Mouse (Mus musculus) CH12.LX (cell line): ENCODE data around the gene Cep104.

Experiments
- BHLHE40 ChIP-seq: IDR thresholded peaks from 2 replicates; pipeline ENCODE4 v1.6.1; 2011; ENCODE audit warnings: mild to moderate bottlenecking, low read depth, low read length, improper control_type of control experiment
- CHD2 ChIP-seq: IDR thresholded peaks from 2 replicates; pipeline ENCODE4 v1.6.1; 2011; ENCODE audit warnings: low read length, improper control_type of control experiment
- CTCF ChIP-seq, 2 experiments: IDR thresholded peaks in 1 of 2; conservative IDR thresholded peaks in 1 of 2; 2 replicates each; pipeline ENCODE4 v1.5.1; 2011 to 2012; ENCODE audit warnings: low read depth in 2 of 2, low read length in 2 of 2, improper control_type of control experiment in 1 of 2, inconsistent platforms in 1 of 2, mild to moderate bottlenecking in 1 of 2, moderate library complexity in 1 of 2
- E2F4 ChIP-seq: IDR thresholded peaks from 2 replicates; pipeline ENCODE4 v1.6.1; 2011; ENCODE audit warnings: low read depth, low read length, improper control_type of control experiment; ENCODE audit not compliant: insufficient replicate concordance
- EP300 ChIP-seq: IDR thresholded peaks from 2 replicates; pipeline ENCODE4 v1.6.1; 2011; ENCODE audit warnings: low read length, improper control_type of control experiment
- GABPA ChIP-seq: IDR thresholded peaks from 2 replicates; pipeline ENCODE4 v1.6.1; 2012; ENCODE audit warnings: low read depth, low read length, improper control_type of control experiment, inconsistent platforms; ENCODE audit not compliant: insufficient replicate concordance
- KAT2A ChIP-seq: IDR thresholded peaks from 2 replicates; pipeline ENCODE4 v1.6.1; 2012; ENCODE audit warnings: low read length, improper control_type of control experiment, inconsistent platforms; ENCODE audit not compliant: insufficient replicate concordance
- POLR2A ChIP-seq: IDR thresholded peaks from 2 replicates; pipeline ENCODE4 v1.6.1; 2011; ENCODE audit warnings: low read depth, mild to moderate bottlenecking, improper control_type of control experiment, low read length
- SIN3A ChIP-seq: IDR thresholded peaks from 2 replicates; pipeline ENCODE4 v1.6.1; 2012; ENCODE audit warnings: low read length, improper control_type of control experiment, inconsistent platforms
- USF1 ChIP-seq: IDR thresholded peaks from 2 replicates; pipeline ENCODE4 v1.6.1; 2014; ENCODE audit warnings: low read depth, mild to moderate bottlenecking, inconsistent platforms, low read length, improper control_type of control experiment

- TF ChIP-seq POLR2A (no peak), CTCF (conservative IDR thresholded peaks at IDR 0.05 in 1 of 2, IDR thresholded peaks at IDR 0.05 in 1 of 2; ENCODE audit: low read depth in 2 of 2, low read length in 2 of 2) (no peak), EP300 (no peak), USF1 (no peak), CHD2 (no peak), BHLHE40 (no peak), E2F4 (no peak), SIN3A (no peak), KAT2A (no peak), GABPA (no peak)
These were observed 40.5 kb downstream of the Cep104 start for GRCm38 (mm10) chr4:154015476-154015875.
